Mouse (Mus musculus) midbrain, embryonic 16.5 days (tissue): ENCODE measurements around the gene Gjd3. TPM values are rescaled to one million over a fixed set of nuclear protein-coding genes. Genes with fewer than 3 reads are reported as not detected.

Experiments
- ATAC-seq: fragments of 200-750 bp; cut with Nextera tagmentation; 2 replicates; pipeline ENCODE4 v1.8.0; 2017; ENCODE audit warnings: moderate TSS enrichment
- H3K27ac ChIP-seq: fragments of 300-500 bp; sonication (generic); 2 replicates; pipeline ENCODE4 v1.5.1; 2014; ENCODE audit warnings: mild to moderate bottlenecking, low read length, mixed read lengths
- H3K27me3 ChIP-seq: fragments of 300-500 bp; sonication (generic); 2 replicates; pipeline ENCODE4 v1.6.1; 2014; ENCODE audit warnings: low read depth, low read length, mixed read lengths; ENCODE audit not compliant: control insufficient read depth, insufficient read depth
- H3K36me3 ChIP-seq: fragments of 300-500 bp; sonication (generic); 2 replicates; pipeline ENCODE4 v1.6.1; 2014; ENCODE audit warnings: mild to moderate bottlenecking, low read length, moderate library complexity, mixed read lengths; ENCODE audit not compliant: control insufficient read depth, insufficient read depth
- H3K4me1 ChIP-seq: fragments of 300-500 bp; sonication (generic); 2 replicates; pipeline ENCODE4 v1.6.1; 2014; ENCODE audit warnings: mild to moderate bottlenecking, low read length, mixed read lengths; ENCODE audit not compliant: control insufficient read depth, insufficient read depth
- H3K4me2 ChIP-seq: fragments of 300-500 bp; sonication (generic); 2 replicates; pipeline ENCODE4 v1.6.1; 2014; ENCODE audit warnings: mild to moderate bottlenecking, low read length, mixed read lengths
- H3K4me3 ChIP-seq: fragments of 300-500 bp; sonication (generic); 2 replicates; pipeline ENCODE4 v1.5.1; 2014; ENCODE audit warnings: low read depth, mild to moderate bottlenecking, low read length, moderate library complexity, mixed read lengths
- H3K9ac ChIP-seq: fragments of 300-500 bp; sonication (generic); 2 replicates; pipeline ENCODE4 v1.6.1; 2014; ENCODE audit warnings: low read depth, low read length, mixed read lengths
- H3K9me3 ChIP-seq: fragments of 300-500 bp; sonication (generic); replicated peaks from 2 replicates; pipeline ENCODE4 v1.6.1; 2014; ENCODE audit warnings: mild to moderate bottlenecking, low read length, mixed read lengths; ENCODE audit not compliant: control insufficient read depth, poor library complexity, severe bottlenecking
- WGBS: fragments of 180-500 bp; shearing (Covaris S2); extraction: QIAGEN DNeasy Blood & Tissue Kit; methylation state at CpG from one replicate; pipeline ENCODE4 v1.1.7; 2014; 5-methylcytosine and 5-hydroxymethylcytosine counted together
- polyA plus RNA-seq: library from polyadenylated mRNA; unstranded; fragments of >200 nt; fragmentation: Nextera tagmentation; extraction: Ambion mirVana; gene quantifications from 2 replicates; pipeline ENCODE4 v1.2.1, GENCODE M21; 2015

The Gjd3 gene
- polyA plus RNA-seq, 1 experiment from 2014 or later, result 1.9 TPM

DNA sequence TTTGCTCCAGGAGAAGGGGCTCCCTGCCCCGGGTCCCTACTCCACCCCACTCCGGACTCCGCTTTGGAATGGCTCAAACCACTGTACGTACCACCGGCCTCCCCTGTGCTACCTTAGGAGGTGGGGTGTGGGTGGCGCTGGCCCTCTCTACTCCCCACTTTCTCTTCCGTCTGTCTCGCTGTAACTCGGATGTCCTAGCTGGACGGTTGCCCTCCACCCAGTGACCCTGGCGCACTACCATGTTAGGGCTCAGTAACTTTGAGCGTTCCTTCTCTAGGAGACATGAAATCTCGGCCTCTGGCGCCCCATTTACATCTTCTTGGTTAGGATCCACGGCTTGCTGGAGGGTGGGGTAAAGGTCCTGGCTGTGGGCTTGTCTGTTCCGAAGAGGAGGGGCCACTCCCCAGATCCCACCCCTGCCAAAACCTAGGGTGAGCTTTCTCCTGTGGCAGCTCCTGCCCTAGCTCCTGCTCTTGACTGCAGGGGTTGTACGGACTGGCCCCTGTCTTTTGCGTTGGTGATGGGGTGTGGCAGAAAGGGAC is 21.7 kb downstream of the Gjd3 start:
- no peak for ATAC-seq
- Histone ChIP-seq H3K9ac (peak overlapping the region; percentile 72), H3K9me3 (no peaks in the 10 kb centered on the region), H3K27me3 (peaks cover 10% of the 10 kb centered on the region), H3K36me3 (no peaks in the 10 kb centered on the region), H3K4me3 (peak overlapping the region; percentile 54), H3K4me2 (peak overlapping the region; percentile 92), H3K27ac (no peak overlapping the region), H3K4me1 (peaks cover 56% of the 10 kb centered on the region)
- 11% methylated on average over 18 of the region's 18 CpGs for WGBS

DNA sequence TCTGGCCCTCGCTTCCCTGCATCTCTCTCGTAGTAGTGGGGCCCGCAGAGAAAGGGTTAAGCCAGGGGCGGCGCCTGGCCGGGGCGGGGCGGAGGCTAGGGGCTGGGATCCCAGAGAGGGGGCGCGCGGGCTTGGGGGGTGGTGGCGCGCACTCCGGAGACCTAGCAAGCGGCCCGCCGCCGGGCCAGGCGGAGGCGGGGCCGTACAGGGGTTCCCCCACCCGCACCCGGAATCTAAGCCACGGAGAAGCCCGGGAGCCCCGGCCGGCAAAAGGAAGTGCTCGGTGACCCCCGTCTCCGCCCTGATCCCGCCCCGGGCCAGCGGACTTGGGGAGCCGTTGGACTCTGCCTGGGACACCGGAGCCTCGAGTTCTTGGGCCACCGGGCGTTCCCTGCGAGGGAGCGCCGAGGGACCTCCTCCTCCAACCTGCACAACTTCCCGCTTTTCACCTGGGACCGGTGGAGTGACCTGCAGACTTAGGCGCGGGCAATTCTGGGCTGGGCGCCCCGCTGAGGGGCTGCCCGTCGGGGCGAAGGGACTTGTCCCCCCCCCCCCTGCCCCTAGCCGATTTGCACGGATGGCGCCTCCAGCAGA is 22.4 kb downstream of the Gjd3 start:
- Histone ChIP-seq H3K9ac (peak overlapping the region; percentile 72), H3K36me3 (no peaks in the 10 kb centered on the region), H3K4me2 (peak overlapping the region; percentile 92), H3K27me3 (peaks cover 10% of the 10 kb centered on the region), H3K4me1 (peaks cover 51% of the 10 kb centered on the region), H3K27ac (no peak overlapping the region), H3K4me3 (peak overlapping the region; percentile 54), H3K9me3 (no peaks in the 10 kb centered on the region)
- ATAC-seq, result no peak
- WGBS, result under 1% methylated on average over 46 of the region's 53 CpGs

DNA sequence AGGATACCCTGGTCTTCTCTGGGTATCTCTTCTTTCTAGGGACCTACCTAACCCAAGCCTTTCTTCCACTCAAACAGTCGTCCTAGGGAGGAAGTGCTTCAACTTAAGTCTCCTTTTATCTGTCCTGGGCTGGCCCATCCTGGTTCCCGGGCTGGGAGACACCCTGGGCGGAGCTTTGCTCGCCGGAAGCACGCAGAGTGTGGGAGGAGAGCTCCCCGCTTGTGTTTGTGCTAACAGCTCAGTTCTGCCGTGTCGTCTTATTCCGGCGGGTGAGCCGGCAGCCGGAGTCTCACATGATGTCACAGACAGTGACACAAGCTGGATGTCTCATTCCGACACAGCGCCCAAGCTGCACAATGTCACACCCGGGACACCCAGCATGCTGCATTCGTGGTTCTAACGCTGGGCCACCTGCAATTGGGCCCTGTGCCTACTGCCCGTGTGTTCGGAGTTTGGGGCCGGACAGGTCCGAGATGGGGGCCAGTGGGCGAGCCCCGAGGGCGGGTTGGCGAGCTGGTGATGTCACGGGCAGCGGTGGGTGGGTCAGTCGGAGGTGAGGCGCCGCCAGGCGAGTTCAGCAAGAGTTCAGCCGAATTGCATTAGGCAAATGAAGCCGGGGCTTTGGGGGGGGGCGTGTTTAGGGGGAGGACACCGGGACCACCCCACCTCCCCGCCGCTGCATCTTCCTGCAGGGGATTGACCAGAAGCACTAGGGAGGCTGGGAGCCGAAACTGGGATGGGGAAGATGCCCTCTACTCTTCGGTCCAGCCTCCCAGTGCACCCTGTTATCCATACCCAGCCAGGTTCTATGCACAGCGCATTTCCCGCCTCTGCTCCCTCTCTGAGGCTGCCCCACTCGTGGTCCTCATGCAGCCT is 23.1 kb downstream of the Gjd3 start:
- no peaks in the 10 kb centered on the region for H3K9me3 ChIP-seq
- peak overlapping the region; percentile 72 for H3K9ac ChIP-seq
- H3K36me3 ChIP-seq, result no peaks in the 10 kb centered on the region
- 0 out of 2 replicates have a peak overlapping the region, but pooled peaks have one; percentile 17 for H3K27ac ChIP-seq
- H3K4me1 ChIP-seq, result peaks cover 51% of the 10 kb centered on the region
- peak; percentile 16; the same call in 1 of the 2 replicates for ATAC-seq
- peak overlapping the region; percentile 92 for H3K4me2 ChIP-seq
- peaks cover 10% of the 10 kb centered on the region for H3K27me3 ChIP-seq
- WGBS, result under 1% methylated on average over 43 of the region's 43 CpGs
- peak overlapping the region; percentile 54 for H3K4me3 ChIP-seq

DNA sequence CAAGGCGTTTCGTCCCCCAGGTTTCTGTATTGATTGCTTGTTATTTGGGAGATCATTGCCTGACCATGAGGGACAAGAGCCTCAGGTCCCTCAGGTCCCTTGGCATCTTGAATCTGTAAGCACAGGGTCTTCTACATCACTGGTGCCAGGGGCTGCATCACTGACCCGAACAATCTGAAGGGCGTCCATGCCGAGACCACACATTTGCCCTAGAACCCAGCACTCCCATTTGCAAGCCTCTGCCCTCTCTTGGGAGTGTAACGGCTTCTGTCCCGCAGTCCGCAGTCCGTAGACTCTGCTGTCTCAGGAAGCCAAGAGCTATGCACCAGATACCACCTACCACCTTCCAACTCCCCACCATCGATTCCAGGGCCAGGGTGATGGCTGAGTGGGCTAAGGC is 26.5 kb downstream of the Gjd3 start:
- H3K27ac ChIP-seq, result no peak overlapping the region
- no peak overlapping the region for H3K4me2 ChIP-seq
- peaks cover 34% of the 10 kb centered on the region for H3K4me1 ChIP-seq
- 84% methylated on average over 9 of the region's 10 CpGs for WGBS
- peaks cover 5% of the 10 kb centered on the region; the same call in 1 of the 2 replicates for H3K27me3 ChIP-seq
- no peak overlapping the region for H3K9ac ChIP-seq
- no peak overlapping the region for H3K4me3 ChIP-seq
- H3K9me3 ChIP-seq, result no peaks in the 10 kb centered on the region
- no peak for ATAC-seq
- no peaks in the 10 kb centered on the region for H3K36me3 ChIP-seq

DNA sequence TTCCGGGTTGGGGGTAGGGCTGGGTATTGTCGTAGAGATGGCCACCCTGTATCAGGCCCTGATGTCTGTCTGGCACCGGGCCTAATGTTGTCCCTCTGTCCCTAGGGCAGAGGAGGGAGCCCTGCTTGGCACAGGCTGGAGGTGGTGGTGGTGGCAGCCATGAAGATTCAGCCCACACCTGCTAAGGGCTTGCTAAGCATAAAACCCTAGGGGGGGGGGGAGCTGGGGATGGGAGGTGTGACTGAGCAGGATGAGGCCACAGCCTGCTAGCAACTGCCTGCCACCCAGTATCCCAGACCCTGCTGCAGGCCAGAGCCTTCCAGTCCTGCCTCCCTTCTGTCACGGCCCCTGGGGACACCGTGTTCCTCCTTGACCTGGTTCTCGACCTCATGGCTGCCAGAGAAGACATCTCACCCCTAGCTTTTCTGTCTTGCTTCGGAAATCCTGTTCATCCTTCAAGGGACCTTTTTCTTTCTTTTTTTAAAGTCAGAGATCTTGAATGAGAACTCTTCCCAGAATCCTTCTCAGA is 27.0 kb downstream of the Gjd3 start:
- H3K9ac ChIP-seq, result no peak overlapping the region
- no peaks in the 10 kb centered on the region for H3K9me3 ChIP-seq
- no peak overlapping the region for H3K27ac ChIP-seq
- H3K36me3 ChIP-seq, result no peaks in the 10 kb centered on the region
- ATAC-seq, result no peak
- H3K4me1 ChIP-seq, result peaks cover 40% of the 10 kb centered on the region
- no peaks in the 10 kb centered on the region for H3K27me3 ChIP-seq
- no peak overlapping the region for H3K4me3 ChIP-seq
- 44% methylated on average over 7 of the region's 7 CpGs for WGBS
- H3K4me2 ChIP-seq, result no peak overlapping the region

DNA sequence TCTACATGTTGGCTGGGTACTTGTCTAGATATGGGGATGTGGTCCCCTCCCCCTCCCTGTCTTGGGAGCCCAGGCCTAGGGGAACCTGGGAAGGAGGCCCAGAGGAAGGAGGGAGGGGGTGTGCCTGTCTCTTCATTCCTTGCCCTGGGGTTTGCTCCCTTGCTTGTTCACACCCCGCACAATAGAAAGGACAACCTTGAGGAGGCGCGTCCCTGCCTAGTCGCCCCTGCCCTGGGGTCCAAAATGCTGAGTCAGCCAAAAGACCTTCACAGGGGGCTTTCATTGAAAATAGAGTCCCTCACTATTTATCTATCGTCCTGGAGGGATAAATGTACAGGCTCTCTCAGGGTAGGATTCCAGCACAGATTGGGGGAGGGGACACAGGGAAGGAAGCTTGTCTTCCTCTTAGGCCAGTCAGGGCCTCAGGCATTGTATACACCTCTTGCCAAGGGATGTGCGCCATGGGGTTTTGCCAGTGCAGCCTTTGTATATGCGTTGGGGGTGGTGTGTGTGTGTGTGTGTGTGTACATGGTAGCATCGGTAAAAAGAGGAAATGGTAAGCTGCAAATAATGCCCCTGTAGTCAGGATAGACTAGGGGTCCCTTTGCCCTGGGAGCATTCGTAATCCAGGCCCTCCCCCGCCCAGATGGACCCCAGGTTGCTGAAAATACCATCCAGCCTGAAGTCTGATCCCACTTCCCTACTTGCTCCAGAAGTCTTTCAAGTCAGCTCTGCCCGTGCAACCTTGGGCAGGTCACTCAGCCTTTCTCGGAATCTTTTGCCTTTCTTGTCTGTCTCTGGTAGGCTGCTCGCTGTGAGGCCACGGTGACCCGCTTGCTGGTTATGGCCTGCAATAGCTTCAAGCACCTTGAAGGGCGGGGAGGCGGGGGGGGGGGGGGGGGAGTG is 27.8 kb downstream of the Gjd3 start:
- Histone ChIP-seq H3K27ac (peak overlapping the region; percentile 64), H3K27me3 (no peaks in the 10 kb centered on the region), H3K4me1 (peaks cover 36% of the 10 kb centered on the region), H3K9me3 (no peaks in the 10 kb centered on the region), H3K4me2 (no peak overlapping the region), H3K4me3 (no peak overlapping the region), H3K9ac (peak overlapping the region; percentile 17; the same call in 1 of the 2 replicates), H3K36me3 (peaks cover 6% of the 10 kb centered on the region; the same call in 1 of the 2 replicates)
- 0 out of 2 replicates have a peak, but pooled peaks have one; percentile 23 for ATAC-seq
- WGBS, result 20% methylated on average over 16 of the region's 17 CpGs

DNA sequence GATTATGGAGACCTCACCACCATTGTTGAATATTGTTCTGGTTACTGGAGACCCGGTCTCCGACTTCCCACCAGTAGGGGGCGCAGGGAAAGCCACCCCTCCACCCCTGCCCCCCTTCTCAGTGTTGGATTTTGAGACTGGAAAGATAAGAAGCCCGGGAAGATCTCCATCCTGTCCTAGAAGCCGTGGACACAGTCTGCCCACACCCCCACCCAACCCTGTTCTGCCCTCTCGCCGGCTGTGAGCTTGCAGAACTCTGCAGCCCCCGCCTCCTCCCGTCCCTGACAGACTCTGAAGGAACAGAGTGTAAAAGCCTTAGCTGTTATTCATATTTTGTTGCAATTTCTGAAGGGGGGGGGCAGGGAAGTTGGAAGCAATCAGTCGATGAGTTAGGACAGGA is 28.4 kb downstream of the Gjd3 start:
- H3K27me3 ChIP-seq, result no peaks in the 10 kb centered on the region
- H3K36me3 ChIP-seq, result peaks cover 6% of the 10 kb centered on the region; the same call in 1 of the 2 replicates
- peak; percentile 16; the same call in 1 of the 2 replicates for ATAC-seq
- WGBS, result 6% methylated on average over 10 of the region's 10 CpGs
- H3K4me2 ChIP-seq, result 0 out of 2 replicates have a peak overlapping the region, but pooled peaks have one; percentile 7
- peaks cover 30% of the 10 kb centered on the region for H3K4me1 ChIP-seq
- H3K9me3 ChIP-seq, result no peaks in the 10 kb centered on the region
- H3K4me3 ChIP-seq, result no peak overlapping the region
- H3K27ac ChIP-seq, result peak overlapping the region; percentile 64
- H3K9ac ChIP-seq, result 0 out of 2 replicates have a peak overlapping the region, but pooled peaks have one; percentile 17

DNA sequence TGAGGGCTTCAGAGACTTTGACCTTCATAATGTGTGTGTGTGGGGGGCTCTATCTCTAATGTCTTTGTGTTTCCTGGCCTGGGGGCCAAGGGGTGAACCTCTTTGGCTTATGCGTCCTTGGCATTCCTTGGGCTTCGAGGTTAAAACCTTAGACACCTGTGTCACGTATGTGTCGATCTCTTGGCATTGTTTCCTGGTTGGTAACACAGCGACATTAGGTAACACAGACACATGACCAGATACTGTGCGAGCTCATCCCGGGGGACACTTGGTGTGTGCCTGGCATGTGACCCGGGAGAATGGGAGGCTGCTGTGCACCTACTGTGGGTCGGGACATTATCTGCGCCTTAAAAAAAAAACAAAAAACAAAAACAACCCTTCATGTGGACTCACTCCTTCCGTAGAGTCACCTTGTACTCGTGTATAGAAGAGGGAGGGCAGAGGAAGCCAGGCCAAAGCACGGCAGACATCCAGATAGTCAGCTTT is 28.9 kb downstream of the Gjd3 start:
- Histone ChIP-seq H3K4me2 (no peak overlapping the region), H3K9me3 (no peaks in the 10 kb centered on the region), H3K4me1 (peaks cover 26% of the 10 kb centered on the region), H3K4me3 (no peak overlapping the region), H3K27me3 (no peaks in the 10 kb centered on the region), H3K36me3 (peaks cover 6% of the 10 kb centered on the region; the same call in 1 of the 2 replicates), H3K27ac (no peak overlapping the region), H3K9ac (no peak overlapping the region)
- no peak for ATAC-seq
- 37% methylated on average over 13 of the region's 13 CpGs for WGBS
